27 mouse cellular contexts compared by ENCODE assay signal in the genomic region with DNA sequence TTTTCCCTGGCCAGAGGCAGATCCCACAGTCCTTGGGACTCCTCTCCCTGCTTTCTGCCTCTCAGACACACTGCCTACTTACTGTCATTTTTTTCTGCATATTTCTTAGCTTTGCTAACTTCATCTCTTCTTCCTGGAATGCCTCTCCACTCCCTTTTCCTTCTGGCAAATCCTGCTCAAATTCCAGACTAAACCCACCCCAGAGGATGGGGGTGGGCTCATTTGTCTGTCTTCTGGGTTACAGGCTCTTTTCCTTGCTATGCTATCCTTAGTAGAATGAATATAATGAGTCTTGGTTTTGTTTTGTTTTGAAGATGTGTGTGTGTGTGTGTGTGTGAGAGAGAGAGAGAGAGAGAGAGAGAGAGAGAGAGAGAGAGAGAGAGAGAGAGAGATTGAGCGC. TPM values are rescaled to one million over a fixed set of nuclear protein-coding genes. Genes with fewer than 3 reads are reported as not detected.
A peak's percentile ranks its signal among the peaks of the same experiment; 100 is the strongest.
DNase-seq lines count a peak whose midpoint lies in the region; ATAC-seq and TF ChIP-seq lines count a peak whose summit lies in the region.
"Had no signal": no experiment of that assay in that cellular context is flagged by ENCODE, and none has a peak within 500 bp of the region (broad histone marks: within the 10 kb centered on the region; RNA-seq: fewer than 3 reads in every experiment).

No protein-coding gene starts in this region.

- DNase-seq in heart, adult 11 months = peak; percentile 61
- no peak for DNase-seq in heart, adult 2 months
- DNase-seq in R1 (ENCODE audit: low read depth, low spot score) = peak; percentile 81
- no peak for DNase-seq in ovary, postnatal 14 days (ENCODE audit: low spot score)
- no peak for DNase-seq in hindbrain, embryonic 14.5 days (ENCODE audit: low spot score)
- DNase-seq: adrenal gland, postnatal 10 days; adrenal gland, postnatal 36 days; cerebellum, adult 18-20 months; cerebellum, adult 9-10 months; cerebellum, postnatal 14 days; forebrain, postnatal 0 days; gastrocnemius, postnatal 36 days; heart, postnatal 10 days; heart, postnatal 36 days; kidney, adult 18-20 months had no signal

- TF ChIP-seq POLR2A in heart, adult 2 months (IDR thresholded peaks at IDR 0.05; ENCODE audit: insufficient read depth, low read depth, low read length) = no peak
- no peak for TF ChIP-seq POLR2A in ES-Bruce4 (IDR thresholded peaks at IDR 0.05; ENCODE audit: insufficient read depth, low read length)

- H3K79me2 ChIP-seq in heart, adult 2 months (replicated peaks; ENCODE audit: control insufficient read depth, insufficient read depth, low read length) = no peaks in the 10 kb centered on the region

- no peak for TF ChIP-seq CTCF in heart, adult 2 months (IDR thresholded peaks at IDR 0.05)
- TF ChIP-seq CTCF in ES-Bruce4 (IDR thresholded peaks at IDR 0.05; ENCODE audit: low read depth, low read length) = no peak

- H3K4me3 ChIP-seq in heart, adult 2 months = no peak overlapping the region
- no peak overlapping the region for H3K4me3 ChIP-seq in ES-Bruce4 (ENCODE audit: low read depth, low read length)
- H3K4me3 ChIP-seq in hindbrain, embryonic 14.5 days (replicated peaks; ENCODE audit: low read length) = no peak overlapping the region
- H3K4me3 ChIP-seq: embryonic facial prominence, embryonic 12.5 days; heart, embryonic 12.5 days; heart, embryonic 15.5 days; hindbrain, embryonic 10.5 days; hindbrain, embryonic 13.5 days had no signal

- intact Hi-C loops in heart, adult 2 months (cut with DNase I) = no loop called here

- H3K9me3 ChIP-seq in ES-Bruce4 (replicated peaks; ENCODE audit: control insufficient read depth, insufficient read depth, low read length, poor library complexity, severe bottlenecking) = peaks cover 17% of the 10 kb centered on the region
- no peaks in the 10 kb centered on the region for H3K9me3 ChIP-seq in hindbrain, embryonic 14.5 days (ENCODE audit: control insufficient read depth, low read length)
- H3K9me3 ChIP-seq: embryonic facial prominence, embryonic 12.5 days; heart, embryonic 12.5 days; heart, embryonic 15.5 days; hindbrain, embryonic 10.5 days; hindbrain, embryonic 13.5 days had no signal

- WGBS in heart, adult 2 months = 100% methylated on average over 1 of the region's 1 CpGs
- 88% methylated on average over 1 of the region's 1 CpGs for WGBS in hindbrain, embryonic 14.5 days

- no peak for TF ChIP-seq EP300 in heart, adult 2 months (IDR thresholded peaks at IDR 0.05; ENCODE audit: insufficient read depth, low read depth, low read length)
- no peak for TF ChIP-seq EP300 in ES-Bruce4 (IDR thresholded peaks at IDR 0.05; ENCODE audit: insufficient read depth, low read depth, low read length)

- H3K36me3 ChIP-seq in heart, adult 2 months (ENCODE audit: control insufficient read depth, insufficient read depth, low read length) = no peaks in the 10 kb centered on the region
- no peaks in the 10 kb centered on the region; the same call in 1 of the 2 replicates for H3K36me3 ChIP-seq in ES-Bruce4 (ENCODE audit: control insufficient read depth, insufficient read depth, low read length, poor library complexity, severe bottlenecking)
- H3K36me3 ChIP-seq in hindbrain, embryonic 14.5 days (replicated peaks; ENCODE audit: control insufficient read depth, insufficient read depth) = no peaks in the 10 kb centered on the region
- H3K36me3 ChIP-seq: embryonic facial prominence, embryonic 12.5 days; heart, embryonic 12.5 days; heart, embryonic 15.5 days; hindbrain, embryonic 10.5 days; hindbrain, embryonic 13.5 days had no signal

- H3K4me1 ChIP-seq in heart, adult 2 months (ENCODE audit: control insufficient read depth, insufficient read depth, low read length) = peaks cover 3% of the 10 kb centered on the region; the same call in 1 of the 2 replicates
- peaks cover 9% of the 10 kb centered on the region for H3K4me1 ChIP-seq in ES-Bruce4 (ENCODE audit: control insufficient read depth, insufficient read depth, low read length)
- H3K4me1 ChIP-seq in hindbrain, embryonic 14.5 days (replicated peaks; ENCODE audit: control insufficient read depth, insufficient read depth, low read length) = no peaks in the 10 kb centered on the region
- H3K4me1 ChIP-seq: embryonic facial prominence, embryonic 12.5 days; heart, embryonic 12.5 days; heart, embryonic 15.5 days; hindbrain, embryonic 10.5 days; hindbrain, embryonic 13.5 days had no signal

- no peak overlapping the region for H3K4me2 ChIP-seq in hindbrain, embryonic 14.5 days (replicated peaks)
- H3K4me2 ChIP-seq: embryonic facial prominence, embryonic 12.5 days; heart, embryonic 12.5 days; heart, embryonic 15.5 days; hindbrain, embryonic 13.5 days had no signal

- H3K9ac ChIP-seq in heart, adult 2 months (ENCODE audit: low read depth, low read length) = no peak overlapping the region
- H3K9ac ChIP-seq in ES-Bruce4 (ENCODE audit: low read depth, poor library complexity, severe bottlenecking) = peak overlapping the region; percentile 72
- H3K9ac ChIP-seq in hindbrain, embryonic 14.5 days = no peak overlapping the region
- H3K9ac ChIP-seq: embryonic facial prominence, embryonic 12.5 days; forebrain, postnatal 0 days; heart, embryonic 12.5 days; heart, embryonic 15.5 days; hindbrain, embryonic 13.5 days had no signal

- no peaks in the 10 kb centered on the region for H3K27me3 ChIP-seq in heart, adult 2 months (ENCODE audit: control insufficient read depth, insufficient read depth, low read length)
- H3K27me3 ChIP-seq in ES-Bruce4 (ENCODE audit: control insufficient read depth, insufficient read depth, low read length, poor library complexity, severe bottlenecking) = no peaks in the 10 kb centered on the region
- no peaks in the 10 kb centered on the region for H3K27me3 ChIP-seq in hindbrain, embryonic 14.5 days (ENCODE audit: control insufficient read depth, insufficient read depth, low read length)
- H3K27me3 ChIP-seq: embryonic facial prominence, embryonic 12.5 days; heart, embryonic 12.5 days; heart, embryonic 15.5 days; hindbrain, embryonic 13.5 days had no signal

- H3K27ac ChIP-seq in heart, adult 2 months = no peak overlapping the region
- peak overlapping the region; percentile 99 for H3K27ac ChIP-seq in ES-Bruce4 (ENCODE audit: insufficient read depth, low read length)
- no peak overlapping the region for H3K27ac ChIP-seq in hindbrain, embryonic 14.5 days
- H3K27ac ChIP-seq: embryonic facial prominence, embryonic 12.5 days; heart, embryonic 15.5 days; hindbrain, embryonic 10.5 days; hindbrain, embryonic 13.5 days; hindbrain, postnatal 0 days had no signal

- no peak for ATAC-seq in hindbrain, embryonic 14.5 days (ENCODE audit: low FRiP score)
- ATAC-seq: CD4-positive, CD25-positive, alpha-beta regulatory T cell, adult 4 months; forebrain, embryonic 14.5 days; forebrain, postnatal 0 days; hindbrain, postnatal 0 days; inflammation-experienced regulatory T-cells, adult 6 months; intestine, embryonic 16.5 days had no signal

RNA-seq across cellular contexts. Expression of a gene that starts 51.9 kb away (rescaled TPM):
- total RNA-seq in heart, adult 2 months (2021) = 100 to 1,000 TPM; 121 to 142 TPM
- polyA plus RNA-seq in heart, adult 2 months (2012; rRNA removed) = 40.3 and 47.1 TPM in 2 replicates
- polyA plus RNA-seq in ES-Bruce4 (2011; ENCODE audit: insufficient read depth, insufficient read length, low read depth, missing spikeins) = 73.8 and 77.1 TPM in 2 replicates
- polyA plus RNA-seq in hindbrain, embryonic 14.5 days (2014; fragmentation: Nextera tagmentation; extraction: Ambion mirVana) = 2.4 and 3.3 TPM in 2 replicates
- total RNA-seq: MEL had no signal

Comparison
In these comparisons a context has a peak if more than half of its experiments do, and no peak if none do; other contexts are left out.
1. DNase-seq: peak in heart, adult 11 months (single experiment) and R1 (single experiment); none in heart, adult 2 months (0 of 2), ovary, postnatal 14 days (single experiment) and hindbrain, embryonic 14.5 days (single experiment).